Mouse (Mus musculus): ENCODE measurements around the gene Crabp2.

Gene Crabp2

GRCm38 (mm10) chr3:87927452-87927851 is 21.0 kb upstream of the Crabp2 start:
- no peak for DNase-seq (ENCODE audit: low read depth, low spot score)

- no peak for DNase-seq (ENCODE audit: low read depth, low spot score)
Observed at GRCm38 (mm10) chr3:87929341-87930077, 19.0 kb upstream of the Crabp2 start.

- DNase-seq (ENCODE audit: low read depth, low spot score): peak; percentile 98
Observed at GRCm38 (mm10) chr3:87930078-87930795, 18.2 kb upstream of the Crabp2 start, which contains the start of the genes Isg20l2 and Rrnad1. Gene Isg20l2 (plus strand): TSS chr3:87930314. Gene Rrnad1 (minus strand): TSS chr3:87930717.

- no peak for DNase-seq (ENCODE audit: low read depth, low spot score)
Observed at GRCm38 (mm10) chr3:87934026-87934425, 14.4 kb upstream of the Crabp2 start.

GRCm38 (mm10) chr3:87934501-87934900 is 14.0 kb upstream of the Crabp2 start:
- no peak for DNase-seq (ENCODE audit: low read depth, low spot score)

- DNase-seq (ENCODE audit: low read depth, low spot score): no peak
Observed at GRCm38 (mm10) chr3:87935201-87935600, 13.3 kb upstream of the Crabp2 start.

GRCm38 (mm10) chr3:87935776-87936175 is 12.7 kb upstream of the Crabp2 start:
- DNase-seq (ENCODE audit: low read depth, low spot score): peak; percentile 89

- no peak for DNase-seq (ENCODE audit: low read depth, low spot score)
Observed at GRCm38 (mm10) chr3:87940611-87941010, 7.9 kb upstream of the Crabp2 start.

GRCm38 (mm10) chr3:87942471-87942870 is 6.0 kb upstream of the Crabp2 start:
- no peak for DNase-seq (ENCODE audit: low read depth, low spot score)

- no peak for DNase-seq (ENCODE audit: low read depth, low spot score)
Observed at GRCm38 (mm10) chr3:87943586-87943985, 4.9 kb upstream of the Crabp2 start.

- DNase-seq (ENCODE audit: low read depth, low spot score): no peak
Observed at GRCm38 (mm10) chr3:87944838-87945600, 3.4 kb upstream of the Crabp2 start.

GRCm38 (mm10) chr3:87945781-87946540 is 2.5 kb upstream of the Crabp2 start:
- DNase-seq (ENCODE audit: low read depth, low spot score): peak; percentile 50

- no peak for DNase-seq (ENCODE audit: low read depth, low spot score)
Observed at GRCm38 (mm10) chr3:87946541-87946860, 2.0 kb upstream of the Crabp2 start.

GRCm38 (mm10) chr3:87947056-87947810 is 1.2 kb upstream of the Crabp2 start:
- DNase-seq (ENCODE audit: low read depth, low spot score): no peak

GRCm38 (mm10) chr3:87947811-87948199 is 661 bp upstream of the Crabp2 start:
- peak; percentile 90 for DNase-seq (ENCODE audit: low read depth, low spot score)

- DNase-seq (ENCODE audit: low read depth, low spot score): peak; percentile 68
Observed at GRCm38 (mm10) chr3:87949266-87949954, 944 bp downstream of the Crabp2 start.

- peak; percentile 55 for DNase-seq (ENCODE audit: low read depth, low spot score)
Observed at GRCm38 (mm10) chr3:87949955-87950515, 1.6 kb downstream of the Crabp2 start.

- DNase-seq (ENCODE audit: low read depth, low spot score): no peak
Observed at GRCm38 (mm10) chr3:87951946-87952345, 3.5 kb downstream of the Crabp2 start.

- peak; percentile 56 for DNase-seq (ENCODE audit: low read depth, low spot score)
Observed at GRCm38 (mm10) chr3:87952440-87952839, 4.0 kb downstream of the Crabp2 start.

- no peak for DNase-seq (ENCODE audit: low read depth, low spot score)
Observed at GRCm38 (mm10) chr3:87958056-87958455, 9.6 kb downstream of the Crabp2 start.

Data from mesoderm, embryonic 11.5 days (tissue).